Mouse (Mus musculus): ENCODE results near the gene Gm45140. TPM values are rescaled to one million over a fixed set of nuclear protein-coding genes. Genes with fewer than 3 reads are reported as not detected.

Gm45140 gene
- polyA plus RNA-seq (2012; rRNA removed) = 0.64 and 1.2 TPM in 2 replicates

DNA sequence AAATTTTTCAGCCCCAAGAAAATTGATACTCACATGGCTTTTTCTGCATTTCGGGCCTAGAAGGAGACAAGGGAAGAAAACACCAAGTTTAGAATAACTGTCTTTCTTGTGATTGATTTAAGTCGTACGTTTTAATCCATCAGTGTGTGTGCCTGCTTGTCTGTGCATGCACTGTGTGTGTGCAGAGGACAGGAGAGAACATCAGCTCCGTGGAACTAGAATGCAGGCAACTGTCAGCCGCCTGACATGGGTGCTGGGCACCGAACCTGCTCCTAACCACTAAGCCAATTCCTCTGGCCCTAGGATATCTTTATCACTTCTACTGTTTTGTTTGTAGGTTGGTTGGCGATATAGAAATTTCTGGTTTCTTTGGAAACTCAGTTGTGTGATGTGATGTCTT, at the start of gene Gm45140:
Gm45140 (minus strand) TSS at position 101 of the 400 bp plus-strand sequence.

DNA sequence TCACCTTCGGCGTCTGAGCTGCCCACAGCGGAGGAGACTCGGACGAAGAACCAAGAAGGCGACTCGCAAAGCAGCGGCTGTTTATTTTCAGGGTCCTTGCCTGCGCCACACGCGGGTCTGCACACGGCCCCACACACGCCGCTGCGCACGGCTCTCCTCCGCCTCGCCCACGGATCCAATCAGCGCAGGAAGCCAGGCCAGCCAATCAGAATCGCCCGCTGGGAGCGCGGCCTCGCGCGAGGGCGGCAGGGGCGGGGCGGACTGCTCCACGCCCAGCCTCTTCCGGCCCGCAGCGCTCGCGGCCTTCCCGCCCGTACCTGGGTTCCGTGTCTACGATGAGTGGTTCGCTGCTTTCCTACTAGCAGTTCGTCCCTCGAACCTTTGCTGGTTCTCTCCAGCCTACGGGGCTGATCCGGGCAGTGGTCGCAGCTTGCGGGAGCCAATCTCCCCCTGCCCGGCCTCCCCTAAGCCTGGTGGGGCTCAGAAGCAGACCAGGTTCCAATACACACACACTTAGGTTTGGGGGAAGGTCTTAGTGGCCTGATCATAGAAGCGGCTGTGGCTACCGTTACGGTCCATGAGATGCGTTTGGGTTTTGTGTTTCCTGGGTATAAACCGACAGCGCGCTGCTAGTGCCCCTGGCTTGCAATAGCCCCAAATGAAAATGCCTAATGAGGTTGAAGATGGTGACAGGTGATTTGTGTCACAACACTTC, 15.5 kb upstream of the Gm45140 start, which contains the start of gene Cnbp:
Cnbp (minus strand) TSS at position 207 of the 715 bp plus-strand sequence.

DNA sequence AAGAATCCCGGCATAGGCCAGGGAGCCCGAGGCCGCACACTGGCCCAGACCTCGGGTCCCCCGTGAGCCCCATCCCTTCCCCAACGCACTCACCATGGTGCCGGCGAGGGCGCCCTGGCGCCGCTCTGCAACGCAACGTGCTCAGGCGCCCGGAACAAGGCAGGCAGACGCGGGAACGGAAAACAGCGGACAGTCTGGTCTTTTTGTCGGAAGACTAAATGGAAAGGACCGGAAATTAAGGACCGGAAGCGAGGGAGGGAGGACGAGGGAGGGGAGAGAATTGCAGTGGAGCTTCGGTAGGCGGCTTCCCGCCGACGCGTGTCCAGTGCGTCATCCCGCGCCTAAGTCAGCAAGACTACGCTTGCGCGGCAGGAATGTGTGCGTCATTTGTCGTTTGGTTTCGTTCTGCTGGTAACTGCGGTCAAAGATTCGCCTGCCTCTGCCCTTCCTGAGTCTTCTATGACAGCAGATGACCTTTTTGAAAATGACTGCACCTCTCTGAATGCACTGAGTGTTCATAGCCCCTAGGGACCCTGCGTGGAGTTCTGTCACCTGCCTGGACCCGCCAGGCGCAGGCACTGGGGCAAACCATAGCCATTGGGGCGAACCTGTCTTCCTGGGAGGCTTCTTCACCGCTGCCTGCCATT, 3.1 kb upstream of the Gm45140 start, which contains the start of gene Isy1:
Isy1 (minus strand) TSS at position 248 of the 647 bp plus-strand sequence.

DNA sequence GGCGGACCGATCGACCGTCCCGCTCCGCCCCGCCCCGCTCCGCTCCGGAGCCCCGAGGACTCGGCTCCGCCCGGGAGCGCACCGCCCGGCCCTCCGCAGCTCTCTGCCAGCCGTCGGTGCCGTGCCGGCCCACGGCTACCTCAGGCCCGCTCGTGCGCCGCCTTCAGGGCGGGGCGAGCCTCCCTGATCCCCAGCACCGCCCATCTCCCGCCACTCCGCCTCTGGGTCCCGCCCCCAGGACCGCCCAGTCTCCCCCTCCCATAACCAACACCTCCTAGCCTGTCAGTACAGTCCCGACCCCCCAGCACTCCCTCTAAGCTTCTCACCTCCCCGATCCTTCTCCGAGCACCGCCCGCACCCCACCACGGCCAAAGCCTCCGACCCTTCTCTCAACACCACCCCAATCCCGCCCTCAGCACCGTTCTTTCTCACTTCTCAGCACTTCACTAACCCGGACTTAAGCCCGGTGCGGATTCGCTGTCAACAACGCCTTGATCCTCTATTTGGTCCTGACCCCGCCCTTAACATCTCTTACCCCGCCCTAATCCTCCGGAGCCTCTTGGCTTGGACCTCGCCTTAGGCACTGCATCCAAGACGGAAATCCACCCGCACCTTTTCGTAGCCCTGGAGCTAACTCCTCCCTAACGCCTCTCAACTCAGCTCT, 23.8 kb downstream of the Gm45140 start, which contains the start of gene Rab43:
Rab43 (minus strand) TSS at position 490 of the 664 bp plus-strand sequence.

DNA sequence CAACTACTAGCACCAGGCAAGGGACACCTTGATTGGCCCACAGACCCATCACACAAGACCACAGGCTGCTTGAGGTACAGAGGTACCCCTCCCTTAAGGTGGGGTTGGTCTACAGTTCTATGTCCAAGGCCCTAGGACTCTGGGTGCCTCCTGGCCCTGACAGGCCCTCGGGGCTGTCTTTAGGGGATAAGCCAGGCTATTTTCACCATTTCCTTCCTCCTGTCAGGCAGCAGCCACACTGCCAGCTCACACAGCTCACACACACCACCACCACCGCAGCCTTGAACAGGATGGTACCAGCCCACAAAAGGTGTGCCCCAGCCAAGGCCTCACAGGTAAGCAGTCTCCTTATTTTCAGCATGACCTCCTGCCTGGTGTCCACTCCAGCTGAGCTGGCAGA, 57.8 kb downstream of the Gm45140 start, which contains the start of gene Gp9:
Gp9 (plus strand) TSS at position 231 of the 400 bp plus-strand sequence.

Other genes starting within 250 kb of the Gm45140 start
- gene Prokr1, start 245.1 kb downstream of the Gm45140 start, polyA plus RNA-seq (2012; rRNA removed) = 1.5 and 1.8 TPM in 2 replicates
- gene Aplf, start 163.6 kb downstream of the Gm45140 start, polyA plus RNA-seq (2012; rRNA removed) = 5.7 and 6.5 TPM in 2 replicates
- gene Efcc1, start 104.9 kb downstream of the Gm45140 start, polyA plus RNA-seq (2012; rRNA removed) = 6.9 and 8.8 TPM in 2 replicates
- 0.33 and 0.38 TPM in 2 replicates for gene Gp9, start 57.7 kb downstream of the Gm45140 start, polyA plus RNA-seq (2012; rRNA removed)
- 60.3 and 61.7 TPM in 2 replicates for gene Rab43, start 23.6 kb downstream of the Gm45140 start, polyA plus RNA-seq (2012; rRNA removed)
- gene Isy1, start 3.0 kb upstream of the Gm45140 start, polyA plus RNA-seq (2012; rRNA removed) = 7.6 and 12.7 TPM in 2 replicates
- gene Cnbp, start 15.3 kb upstream of the Gm45140 start, polyA plus RNA-seq (2012; rRNA removed) = 213 and 251 TPM in 2 replicates
- 38.9 and 45.7 TPM in 2 replicates for gene Copg1, start 52.0 kb upstream of the Gm45140 start, polyA plus RNA-seq (2012; rRNA removed)
- 32.0 and 38.1 TPM in 2 replicates for gene Hmces, start 78.1 kb upstream of the Gm45140 start, polyA plus RNA-seq (2012; rRNA removed)
- 72.3 and 74.1 TPM in 2 replicates for gene H1fx, start 145.8 kb upstream of the Gm45140 start, polyA plus RNA-seq (2012; rRNA removed)
- gene Rab7, start 209.5 kb upstream of the Gm45140 start, polyA plus RNA-seq (2012; rRNA removed) = 104 and 150 TPM in 2 replicates
- 296 and 307 TPM in 2 replicates for gene Rpn1, start 248.7 kb upstream of the Gm45140 start, polyA plus RNA-seq (2012; rRNA removed)